Comparison of ENCODE assay signal across 8 mouse cellular contexts in genomic region chr8:109614243-109615210, GRCm38 (mm10). TPM values are rescaled to one million over a fixed set of nuclear protein-coding genes. Genes with fewer than 3 reads are reported as not detected.
A peak's percentile ranks its signal among the peaks of the same experiment; 100 is the strongest.
DNase-seq lines count a peak whose midpoint lies in the region; ATAC-seq and TF ChIP-seq lines count a peak whose summit lies in the region.

TSS of gene Pkd1l3 (plus strand) at chr8:109614517.

- no peak for DNase-seq in lung, embryonic 14.5 days
- no peak for DNase-seq in lung, adult 2 months
- peak; percentile 28 for DNase-seq in R1 (ENCODE audit: low read depth, low spot score)
- DNase-seq in naive thymus-derived CD4-positive, alpha-beta T cell, adult 2 months (ENCODE audit: low read depth), result peak; percentile 58
- DNase-seq in cerebellum, adult 9-10 months, result no peak
- no peak for DNase-seq in kidney, adult 8-10 months
- no peak for DNase-seq in adrenal gland, postnatal 36 days

- H3K9me3 ChIP-seq in lung, embryonic 14.5 days (ENCODE audit: low read depth, low read length), result peaks cover 2% of the 10 kb centered on the region; the same call in 1 of the 2 replicates

- H3K27ac ChIP-seq in lung, embryonic 14.5 days (ENCODE audit: low read depth), result no peak within 1 kb of the TSS

- no peaks in the 10 kb centered on the region for H3K36me3 ChIP-seq in lung, embryonic 14.5 days (ENCODE audit: insufficient read depth)

- H3K4me3 ChIP-seq in lung, embryonic 14.5 days (ENCODE audit: low read depth, low read length), result no peak within 1 kb of the TSS
- no peak within 1 kb of the TSS for H3K4me3 ChIP-seq in lung, adult 2 months (replicated peaks; ENCODE audit: extremely low read depth, low read depth, low read length)

- 0 out of 2 replicates have a peak, but pooled peaks have one; percentile 14 for TF ChIP-seq CTCF in lung, embryonic 14.5 days (IDR thresholded peaks at IDR 0.05; ENCODE audit: low read depth)
- no peak for TF ChIP-seq CTCF in lung, adult 2 months (IDR thresholded peaks at IDR 0.05; ENCODE audit: insufficient read depth, low read length)

- no peak for TF ChIP-seq POLR2A in lung, adult 2 months (IDR thresholded peaks at IDR 0.05; ENCODE audit: borderline replicate concordance, extremely low read depth, low read depth, low read length)

- no peaks in the 10 kb centered on the region for H3K27me3 ChIP-seq in lung, embryonic 14.5 days (ENCODE audit: insufficient read depth, low read length)

- H3K9ac ChIP-seq in lung, embryonic 14.5 days, result no peak within 1 kb of the TSS

- WGBS in lung, embryonic 14.5 days, result 53% methylated on average over 27 of the region's 27 CpGs
- 33% methylated on average over 27 of the region's 27 CpGs for WGBS in lung, adult 2 months

- ATAC-seq in lung, embryonic 14.5 days (ENCODE audit: insufficient read depth), result no peak
- ATAC-seq in erythroid progenitor cell, adult 5-6 weeks (replicated peaks; ENCODE audit: low FRiP score, poor library complexity, severe bottlenecking), result peak; percentile 47; the same call in 1 of the 2 replicates

- H3K4me2 ChIP-seq in lung, embryonic 14.5 days, result peak within 1 kb of the TSS; percentile 18; the same call in 1 of the 2 replicates

- no peaks in the 10 kb centered on the region for H3K4me1 ChIP-seq in lung, embryonic 14.5 days (ENCODE audit: insufficient read depth)
- no peaks in the 10 kb centered on the region for H3K4me1 ChIP-seq in lung, adult 2 months (ENCODE audit: control insufficient read depth, insufficient read depth, low read length)

RNA-seq across cellular contexts. Expression of gene Pkd1l3, which starts in this region (rescaled TPM):
- 0.09 TPM in 1 of 2 replicates, not detected in the other for polyA plus RNA-seq in lung, embryonic 14.5 days (2014; fragmentation: Nextera tagmentation; extraction: Ambion mirVana)
- 0.05 and 0.08 TPM in 2 replicates for polyA plus RNA-seq in lung, adult 2 months (2012; rRNA removed)
- total RNA-seq in erythroid progenitor cell, adult 5-6 weeks (2015; ENCODE audit: low replicate concordance), result not detected in 2 replicates
- not detected in 2 replicates for total RNA-seq in erythroid progenitor cell, adult 5-6 weeks (2017; ENCODE audit: low replicate concordance)
- total RNA-seq in adrenal gland, postnatal 36 days (2021), result under 1 TPM; 0.23 to 0.33 TPM

Comparison
In these comparisons a context has a peak if more than half of its experiments do, and no peak if none do; other contexts are left out.
1. Peak in ATAC-seq in erythroid progenitor cell, adult 5-6 weeks; RNA of the gene not detected or under 1 TPM.
2. DNase-seq: peak in R1 (single experiment) and naive thymus-derived CD4-positive, alpha-beta T cell, adult 2 months (single experiment); none in lung, embryonic 14.5 days (single experiment), lung, adult 2 months (single experiment), cerebellum, adult 9-10 months (single experiment), kidney, adult 8-10 months (0 of 2) and adrenal gland, postnatal 36 days (0 of 2).